Mouse (Mus musculus) CH12.LX (cell line): ENCODE results near the gene Bcat1. TPM values are rescaled to one million over a fixed set of nuclear protein-coding genes. Genes with fewer than 3 reads are reported as not detected.

Experiments used
- DNase-seq: peaks from one replicate; pipeline ENCODE4 v3.0.0-alpha.2; 2013; ENCODE audit errors: extremely low read depth
- H3K27ac ChIP-seq: 2 replicates; pipeline ENCODE4 v1.5.1; 2012; ENCODE audit warnings: low read depth, mild to moderate bottlenecking, control low read depth, moderate library complexity; ENCODE audit not compliant: insufficient read depth
- H3K27me3 ChIP-seq: replicated peaks from 2 replicates; pipeline ENCODE3; 2012; ENCODE audit warnings: inconsistent platforms
- H3K36me3 ChIP-seq, 2 experiments: replicated peaks in 1 of 2; 2 replicates each; pipeline versions ENCODE3 to v1.6.1; 2012; ENCODE audit warnings: inconsistent platforms in 1 of 2, low read length in 1 of 2, mild to moderate bottlenecking in 1 of 2, mixed read lengths in 1 of 2, moderate library complexity in 1 of 2; ENCODE audit not compliant: control insufficient read depth in 1 of 2, insufficient read depth in 1 of 2
- H3K4me1 ChIP-seq, 2 experiments: 2 replicates each; pipeline ENCODE4 v1.6.1; 2012; ENCODE audit warnings: inconsistent platforms in 1 of 2, moderate library complexity in 1 of 2; ENCODE audit not compliant: insufficient read depth in 2 of 2, control insufficient read depth in 1 of 2
- H3K4me2 ChIP-seq: 2 replicates; pipeline ENCODE4 v1.6.1; 2012; ENCODE audit warnings: low read depth, mild to moderate bottlenecking, control low read depth; ENCODE audit not compliant: poor library complexity, insufficient read depth, severe bottlenecking
- H3K4me3 ChIP-seq, 3 experiments: fragments of 150-350 bp in 1 of 3; sonication (generic) in 1 of 3; replicated peaks in 1 of 3; 2 replicates each; pipeline versions ENCODE3 to v1.5.1; 2011 to 2012; ENCODE audit warnings: low read depth in 2 of 3, low read length in 2 of 3, mild to moderate bottlenecking in 2 of 3, moderate library complexity in 2 of 3, control low read depth in 1 of 3, improper control_type of control experiment in 1 of 3, inconsistent platforms in 1 of 3, mixed read lengths in 1 of 3; ENCODE audit not compliant: poor library complexity in 1 of 3
- H3K79me2 ChIP-seq: replicated peaks from 2 replicates; pipeline ENCODE4 v1.6.1; 2012; ENCODE audit warnings: mild to moderate bottlenecking, moderate library complexity; ENCODE audit not compliant: control insufficient read depth, poor library complexity, insufficient read depth, severe bottlenecking; ENCODE audit errors: extremely low read depth
- H3K9ac ChIP-seq: 2 replicates; pipeline ENCODE4 v1.6.1; 2012; ENCODE audit warnings: low read depth, mild to moderate bottlenecking, control low read depth, moderate library complexity; ENCODE audit not compliant: insufficient read depth
- H3K9me3 ChIP-seq: replicated peaks from 2 replicates; pipeline ENCODE3; 2012; ENCODE audit warnings: low read length, inconsistent platforms, mixed read lengths
- BHLHE40 ChIP-seq: IDR thresholded peaks from 2 replicates; pipeline ENCODE4 v1.6.1; 2011; ENCODE audit warnings: mild to moderate bottlenecking, low read depth, low read length, improper control_type of control experiment
- CHD1 ChIP-seq: IDR thresholded peaks from 2 replicates; pipeline ENCODE4 v1.6.1; 2012; ENCODE audit warnings: low read depth, low read length, improper control_type of control experiment, inconsistent platforms
- CHD2 ChIP-seq: IDR thresholded peaks from 2 replicates; pipeline ENCODE4 v1.6.1; 2011; ENCODE audit warnings: low read length, improper control_type of control experiment
- CTCF ChIP-seq, 2 experiments: IDR thresholded peaks in 1 of 2; conservative IDR thresholded peaks in 1 of 2; 2 replicates each; pipeline ENCODE4 v1.5.1; 2011 to 2012; ENCODE audit warnings: low read depth in 2 of 2, low read length in 2 of 2, improper control_type of control experiment in 1 of 2, inconsistent platforms in 1 of 2, mild to moderate bottlenecking in 1 of 2, moderate library complexity in 1 of 2
- ELF1 ChIP-seq: IDR thresholded peaks from 2 replicates; pipeline ENCODE4 v1.6.1; 2014; ENCODE audit warnings: low read depth, mild to moderate bottlenecking, inconsistent platforms, low read length, improper control_type of control experiment
- EP300 ChIP-seq: IDR thresholded peaks from 2 replicates; pipeline ENCODE4 v1.6.1; 2011; ENCODE audit warnings: low read length, improper control_type of control experiment
- GABPA ChIP-seq: IDR thresholded peaks from 2 replicates; pipeline ENCODE4 v1.6.1; 2012; ENCODE audit warnings: low read depth, low read length, improper control_type of control experiment, inconsistent platforms; ENCODE audit not compliant: insufficient replicate concordance
- JUND ChIP-seq: conservative IDR thresholded peaks from 2 replicates; pipeline ENCODE4 v1.6.1; 2011; ENCODE audit warnings: low read depth, low read length, improper control_type of control experiment
- KAT2A ChIP-seq: IDR thresholded peaks from 2 replicates; pipeline ENCODE4 v1.6.1; 2012; ENCODE audit warnings: low read length, improper control_type of control experiment, inconsistent platforms; ENCODE audit not compliant: insufficient replicate concordance
- MAFK ChIP-seq: IDR thresholded peaks from 2 replicates; pipeline ENCODE4 v1.6.1; 2011; ENCODE audit warnings: low read length, improper control_type of control experiment; ENCODE audit not compliant: insufficient replicate concordance
- MAX ChIP-seq: IDR thresholded peaks from 2 replicates; pipeline ENCODE4 v1.6.1; 2011; ENCODE audit warnings: low read length, improper control_type of control experiment
- MEF2A ChIP-seq: IDR thresholded peaks from 2 replicates; pipeline ENCODE4 v1.6.1; 2014; ENCODE audit warnings: low read depth, mild to moderate bottlenecking, inconsistent platforms, low read length, improper control_type of control experiment, borderline replicate concordance
- MXI1 ChIP-seq: IDR thresholded peaks from 2 replicates; pipeline ENCODE4 v1.6.1; 2011; ENCODE audit warnings: mild to moderate bottlenecking, low read depth, low read length, improper control_type of control experiment
- MYC ChIP-seq: IDR thresholded peaks from 2 replicates; pipeline ENCODE4 v1.6.1; 2011; ENCODE audit warnings: low read depth, mild to moderate bottlenecking, improper control_type of control experiment, low read length
- NELFE ChIP-seq: IDR thresholded peaks from 2 replicates; pipeline ENCODE4 v1.6.1; 2011; ENCODE audit warnings: low read depth, low read length, improper control_type of control experiment
- NRF1 ChIP-seq: IDR thresholded peaks from 2 replicates; pipeline ENCODE4 v1.6.1; 2014; ENCODE audit warnings: low read depth, mild to moderate bottlenecking, inconsistent platforms, low read length, improper control_type of control experiment, moderate library complexity
- POLR2A ChIP-seq: IDR thresholded peaks from 2 replicates; pipeline ENCODE4 v1.6.1; 2011; ENCODE audit warnings: low read depth, mild to moderate bottlenecking, improper control_type of control experiment, low read length
- POLR2AphosphoS2 ChIP-seq: IDR thresholded peaks from 2 replicates; pipeline ENCODE4 v1.6.1; 2011; ENCODE audit warnings: low read depth, low read length, improper control_type of control experiment
- SIN3A ChIP-seq: IDR thresholded peaks from 2 replicates; pipeline ENCODE4 v1.6.1; 2012; ENCODE audit warnings: low read length, improper control_type of control experiment, inconsistent platforms
- TBP ChIP-seq: conservative IDR thresholded peaks from 2 replicates; pipeline ENCODE4 v1.6.1; 2011; ENCODE audit warnings: low read depth, low read length, improper control_type of control experiment
- TCF12 ChIP-seq: IDR thresholded peaks from 2 replicates; pipeline ENCODE4 v1.6.1; 2014; ENCODE audit warnings: low read depth, mild to moderate bottlenecking, inconsistent platforms, low read length, improper control_type of control experiment
- UBTF ChIP-seq: IDR thresholded peaks from 2 replicates; pipeline ENCODE4 v1.6.1; 2012; ENCODE audit warnings: low read depth, mild to moderate bottlenecking, inconsistent platforms, low read length, improper control_type of control experiment, moderate library complexity
- USF2 ChIP-seq: conservative IDR thresholded peaks from 2 replicates; pipeline ENCODE4 v1.6.1; 2011; ENCODE audit warnings: low read depth, low read length, improper control_type of control experiment
- ZKSCAN1 ChIP-seq: IDR thresholded peaks from 2 replicates; pipeline ENCODE4 v1.6.1; 2012; ENCODE audit warnings: low read depth, inconsistent platforms, low read length, improper control_type of control experiment, borderline replicate concordance
- ZNF384 ChIP-seq: IDR thresholded peaks from 2 replicates; pipeline ENCODE4 v1.6.1; 2012; ENCODE audit warnings: low read depth, low read length, improper control_type of control experiment, inconsistent platforms
- dilution Hi-C: fragments of 300-500 bp; cut with MboI; formaldehyde crosslinking; loops from 2 replicates; pipeline ENCODE4 v1.14.3; 2020; ENCODE audit warnings: low sequenced_read_pairs; ENCODE audit not compliant: extremely low pct_unique_long_range_greater_than_20kb, extremely low pct_ligation_motif_present
- in situ Hi-C: fragments of 300-500 bp; cut with MboI; formaldehyde crosslinking; loops from 3 replicates; pipeline ENCODE4 v1.14.3; 2019; ENCODE audit warnings: low sequenced_read_pairs, low pct_ligation_motif_present, low pct_unique_long_range_greater_than_20kb, mixed read lengths
- polyA plus RNA-seq: library from polyadenylated mRNA; unstranded; fragments of >175 nt; gene quantifications from 2 replicates; pipeline ENCODE4 v1.2.1, GENCODE M21; 2012; ENCODE audit warnings: low read depth; ENCODE audit not compliant: insufficient read length
- total RNA-seq, 2 experiments: library from RNA; depleted of rRNA; stranded (reverse); fragments of 300-350 nt in 1 of 2; fragments of >200 nt in 1 of 2; gene quantifications; 2 replicates each; pipeline ENCODE4 v1.2.3; 2012 to 2014

Bcat1 gene
- total and polyA plus RNA-seq, 3 experiments, result 141 to 199 (median 176) TPM

GRCm38 (mm10) chr6:144987216-144987615 is 88.8 kb downstream of the Bcat1 start:
- dilution Hi-C loops (no loop called here), in situ Hi-C loops (no loop called here)
- TF ChIP-seq CTCF (conservative IDR thresholded peaks at IDR 0.05 in 1 of 2, IDR thresholded peaks at IDR 0.05 in 1 of 2; ENCODE audit: low read depth in 2 of 2, low read length in 2 of 2) (no peak), TBP (no peak), USF2 (no peak), NRF1 (no peak), JUND (no peak), ZNF384 (no peak), ELF1 (no peak), MAFK (no peak), POLR2AphosphoS2 (no peak), ZKSCAN1 (no peak), CHD2 (no peak), TCF12 (no peak), SIN3A (no peak), NELFE (no peak), CHD1 (no peak), MXI1 (no peak), POLR2A (no peak), KAT2A (no peak), MYC (no peak), EP300 (no peak)

GRCm38 (mm10) chr6:144984221-144984620 is 91.8 kb downstream of the Bcat1 start:
- Histone ChIP-seq H3K27me3 (no peaks in the 10 kb centered on the region), H3K27ac (no peak overlapping the region), H3K36me3 (no peaks in the 10 kb centered on the region), H3K79me2 (no peaks in the 10 kb centered on the region), H3K4me1 (no peaks in the 10 kb centered on the region), H3K4me2 (no peak overlapping the region), H3K9me3 (no peaks in the 10 kb centered on the region), H3K9ac (no peak overlapping the region), H3K4me3 (no peak overlapping the region)
- in situ Hi-C loops (no loop called here), dilution Hi-C loops (no loop called here)
- TF ChIP-seq GABPA, result no peak
- TF ChIP-seq ELF1, result no peak
- TF ChIP-seq MAX, result no peak
- TF ChIP-seq MEF2A, result no peak
- no peak for TF ChIP-seq NELFE
- no peak for TF ChIP-seq BHLHE40
- no peak for TF ChIP-seq JUND
- TF ChIP-seq UBTF, result no peak
- no peak for TF ChIP-seq CHD2
- no peak for DNase-seq

More at GRCm38 (mm10) chr6:144987216-144987615, 88.8 kb downstream of the Bcat1 start:
- H3K9me3 ChIP-seq, result no peaks in the 10 kb centered on the region
- no peaks in the 10 kb centered on the region for H3K27me3 ChIP-seq
- H3K36me3 ChIP-seq, result no peaks in the 10 kb centered on the region
- no peak for DNase-seq
- H3K4me1 ChIP-seq, result peaks cover 0 to 13% of the 10 kb centered on the region in 2 experiments; a peak in 2 of 4 replicates
- H3K27ac ChIP-seq, result no peak overlapping the region
- no peak overlapping the region for H3K4me2 ChIP-seq
- no peak overlapping the region for H3K4me3 ChIP-seq
- H3K9ac ChIP-seq, result no peak overlapping the region
- no peaks in the 10 kb centered on the region for H3K79me2 ChIP-seq
